Mouse (Mus musculus) right cerebral cortex, postnatal 14 days (tissue): Measurements from ENCODE around the gene Mdm2.

Experiments
- DNase-seq: peaks from one replicate; pipeline ENCODE4 v3.0.0; 2022

The Mdm2 gene

DNA sequence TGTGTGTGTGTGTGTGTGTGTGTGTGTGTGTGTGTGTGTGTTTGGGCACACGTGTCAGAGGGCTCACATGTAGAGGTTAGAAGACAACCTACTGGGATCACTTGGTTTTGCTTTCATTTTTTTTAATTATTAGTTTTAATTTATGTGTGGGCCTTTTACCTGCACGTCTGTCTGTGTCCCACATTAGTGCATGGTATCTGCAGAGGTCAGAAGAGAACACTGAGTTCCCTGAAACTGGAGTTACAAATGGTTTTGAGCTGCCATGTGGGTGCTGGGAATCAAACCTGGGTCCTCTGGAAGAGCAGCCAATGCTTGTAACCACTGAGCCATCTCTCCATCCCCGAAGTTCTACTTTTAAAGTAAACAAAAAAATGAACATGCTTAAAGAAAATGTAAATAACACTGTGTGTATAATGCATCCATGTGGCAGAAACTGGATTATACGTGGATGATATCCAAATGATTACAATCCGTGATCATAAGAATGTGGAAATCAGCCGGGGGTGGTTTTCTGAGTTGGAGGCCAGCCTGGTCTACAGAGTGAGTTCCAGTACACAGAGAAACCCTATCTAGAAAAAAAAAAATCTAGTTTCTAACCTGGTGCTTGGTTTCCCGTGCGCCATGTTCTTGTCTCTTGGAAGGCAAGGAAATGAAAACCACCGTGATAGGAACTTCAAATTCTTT lies 43.5 kb downstream of the Mdm2 start:
- no peak for DNase-seq

DNA sequence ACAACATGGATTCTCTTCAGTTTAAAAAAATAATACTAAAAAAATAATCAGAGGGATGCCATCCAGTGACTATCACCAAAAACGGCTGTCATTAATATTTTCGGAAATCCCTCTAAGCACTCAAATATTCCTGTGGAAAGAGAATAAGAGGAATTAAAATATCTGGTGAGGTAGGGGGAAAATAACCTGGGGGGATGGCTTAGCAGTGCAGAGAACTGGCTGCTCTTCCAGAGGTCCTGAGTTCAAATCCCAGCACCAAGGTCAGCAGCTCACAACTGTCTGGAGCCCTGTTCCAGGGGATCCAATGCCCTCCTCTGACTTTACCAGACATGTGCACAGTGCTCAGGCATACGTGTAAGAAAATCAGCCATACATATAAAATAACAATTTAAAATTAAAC lies 44.2 kb downstream of the Mdm2 start:
- DNase-seq: no peak

DNA sequence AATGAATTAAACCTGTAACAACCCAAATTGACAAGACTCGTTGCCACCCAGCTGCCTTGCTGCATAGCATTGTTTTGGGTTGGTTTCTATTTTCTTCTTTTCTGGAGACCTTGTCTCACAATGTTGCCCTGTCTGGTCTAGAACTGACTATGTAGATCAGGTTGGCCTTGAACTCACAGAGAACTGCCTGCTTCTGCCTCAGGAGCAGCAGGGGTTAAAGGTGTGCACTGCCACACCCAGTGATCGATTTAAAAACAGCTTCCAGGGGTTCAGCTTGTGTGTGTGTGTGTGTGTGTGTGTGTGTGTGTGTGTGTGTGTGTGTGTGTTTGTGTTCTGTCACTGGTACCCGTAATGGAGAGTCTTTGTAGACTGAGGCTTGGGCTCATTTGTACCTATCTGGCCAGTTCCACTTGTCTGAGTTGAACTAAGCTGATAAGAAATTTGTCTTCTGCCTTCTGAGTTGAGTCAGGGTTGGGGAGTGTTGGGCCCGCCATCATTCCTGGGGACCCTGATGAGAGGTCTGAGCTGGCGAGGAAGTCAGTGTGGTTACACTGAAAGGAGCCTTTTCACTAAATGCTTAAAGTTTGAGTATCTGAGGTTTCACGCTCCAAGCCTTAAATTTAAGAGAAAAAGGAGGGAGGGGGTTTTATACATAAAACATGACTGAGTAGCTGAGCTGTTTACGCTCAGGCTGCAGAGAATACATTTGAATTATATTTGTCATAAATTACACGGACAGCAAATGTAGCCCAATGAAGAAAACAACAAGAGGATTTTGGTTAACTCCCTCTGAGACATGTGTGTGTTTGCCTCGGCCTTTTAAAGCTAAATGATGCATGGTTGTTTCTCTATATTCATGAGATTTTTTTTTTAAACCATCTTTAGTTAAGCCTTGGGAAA lies 44.9 kb downstream of the Mdm2 start:
- no peak for DNase-seq

DNA sequence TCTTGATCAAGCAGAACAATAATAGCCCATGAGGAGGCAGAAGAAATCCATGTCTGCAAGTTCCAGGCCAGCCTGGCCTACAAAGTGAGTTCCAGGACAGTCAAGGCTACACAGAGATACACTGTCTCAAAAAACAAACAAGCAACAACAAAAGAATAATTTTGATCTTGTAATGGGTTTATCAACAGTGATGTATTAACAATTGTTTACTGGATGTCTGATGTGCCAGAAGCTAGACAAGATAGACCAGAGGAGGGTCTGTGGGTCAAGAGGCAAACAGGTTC lies 45.7 kb downstream of the Mdm2 start:
- DNase-seq: no peak

DNA sequence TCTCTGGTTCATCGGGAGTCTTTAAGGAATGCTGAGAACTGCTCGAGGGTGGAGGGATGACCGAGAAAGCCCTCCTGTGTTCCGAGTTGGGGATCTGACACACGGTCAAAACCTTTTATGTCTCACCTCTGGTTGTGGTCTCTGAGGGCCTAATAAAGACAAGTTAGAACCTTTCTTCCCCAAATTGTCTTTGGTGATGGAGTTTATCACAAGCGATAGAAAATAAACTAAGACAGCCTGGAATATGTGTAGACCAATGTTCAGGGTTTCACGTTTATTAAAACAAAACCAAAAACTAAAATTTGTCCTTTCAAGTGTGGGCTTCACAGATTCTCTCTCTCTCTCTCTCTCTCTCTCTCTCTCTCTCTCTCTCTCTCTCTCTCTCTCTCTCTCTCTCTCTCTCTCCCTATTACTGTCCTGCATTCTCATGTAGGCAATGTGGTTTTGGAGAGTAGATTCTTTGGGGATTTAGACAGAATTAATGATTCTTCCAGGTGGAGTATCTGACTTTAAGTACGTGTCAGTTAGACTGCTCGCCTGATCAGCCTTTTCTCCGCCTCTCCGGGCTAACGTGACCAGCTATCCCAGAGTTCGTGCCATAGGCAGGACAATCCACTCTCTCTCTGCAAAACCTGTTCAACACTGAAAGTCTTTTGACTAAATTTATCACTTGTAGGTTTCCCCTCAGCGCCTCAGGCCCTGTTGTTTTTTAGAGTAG lies 46.2 kb downstream of the Mdm2 start:
- DNase-seq: no peak

DNA sequence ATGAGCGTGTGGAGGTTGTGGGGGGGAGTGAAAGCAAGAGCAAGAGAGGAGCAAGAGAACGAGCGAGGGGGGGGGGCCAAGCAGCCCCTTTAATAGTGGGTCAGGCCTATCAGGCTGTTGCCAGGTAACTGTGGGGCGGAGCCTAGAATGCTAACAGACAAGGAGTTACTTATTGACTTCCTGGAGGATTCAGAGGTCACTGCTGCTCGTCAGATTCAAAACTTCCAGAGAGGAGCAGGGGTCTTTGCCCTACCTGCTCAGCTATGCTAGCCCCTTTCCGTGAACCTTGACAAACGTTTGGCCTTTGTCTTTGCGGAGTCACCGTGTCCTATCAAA lies 46.7 kb downstream of the Mdm2 start:
- no peak for DNase-seq

DNA sequence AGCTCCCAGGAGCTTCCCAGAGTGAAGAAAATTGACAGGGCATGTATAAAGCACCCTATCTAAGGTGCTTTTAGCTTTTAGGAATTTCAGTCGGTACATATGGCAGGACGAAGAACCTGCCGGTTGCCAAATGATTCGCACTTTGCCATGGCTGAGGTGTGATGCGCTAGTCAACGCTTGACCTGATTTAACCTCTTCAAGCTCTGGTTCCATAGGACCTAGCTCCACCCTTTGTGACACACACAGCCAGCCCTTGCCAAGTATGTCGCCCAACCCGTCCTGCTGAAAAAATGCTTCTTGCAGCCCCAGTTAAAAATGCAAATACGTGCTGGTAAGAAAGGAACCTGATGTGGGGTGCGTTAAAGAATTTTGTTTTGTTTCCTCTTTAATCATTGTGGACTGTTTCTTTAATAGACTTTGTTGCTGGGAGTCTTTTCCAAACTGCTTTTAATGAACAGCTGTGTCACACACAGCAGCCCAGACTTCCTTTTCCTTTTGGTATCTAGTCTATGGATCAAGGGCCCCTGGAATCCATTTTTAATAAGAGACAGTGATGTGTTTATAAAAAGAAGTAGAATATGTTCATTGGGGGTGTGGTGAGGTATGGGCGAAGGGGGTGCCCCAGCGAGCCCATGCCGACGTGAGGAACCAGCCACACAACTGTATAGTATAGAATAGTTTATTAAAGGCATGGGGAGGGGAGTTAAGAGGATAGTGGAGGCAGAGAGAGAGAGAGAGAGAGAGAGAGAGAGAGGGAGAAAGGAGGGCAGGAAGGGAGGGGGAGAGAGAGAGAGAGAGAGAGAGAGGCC lies 47.3 kb downstream of the Mdm2 start:
- no peak for DNase-seq

DNA sequence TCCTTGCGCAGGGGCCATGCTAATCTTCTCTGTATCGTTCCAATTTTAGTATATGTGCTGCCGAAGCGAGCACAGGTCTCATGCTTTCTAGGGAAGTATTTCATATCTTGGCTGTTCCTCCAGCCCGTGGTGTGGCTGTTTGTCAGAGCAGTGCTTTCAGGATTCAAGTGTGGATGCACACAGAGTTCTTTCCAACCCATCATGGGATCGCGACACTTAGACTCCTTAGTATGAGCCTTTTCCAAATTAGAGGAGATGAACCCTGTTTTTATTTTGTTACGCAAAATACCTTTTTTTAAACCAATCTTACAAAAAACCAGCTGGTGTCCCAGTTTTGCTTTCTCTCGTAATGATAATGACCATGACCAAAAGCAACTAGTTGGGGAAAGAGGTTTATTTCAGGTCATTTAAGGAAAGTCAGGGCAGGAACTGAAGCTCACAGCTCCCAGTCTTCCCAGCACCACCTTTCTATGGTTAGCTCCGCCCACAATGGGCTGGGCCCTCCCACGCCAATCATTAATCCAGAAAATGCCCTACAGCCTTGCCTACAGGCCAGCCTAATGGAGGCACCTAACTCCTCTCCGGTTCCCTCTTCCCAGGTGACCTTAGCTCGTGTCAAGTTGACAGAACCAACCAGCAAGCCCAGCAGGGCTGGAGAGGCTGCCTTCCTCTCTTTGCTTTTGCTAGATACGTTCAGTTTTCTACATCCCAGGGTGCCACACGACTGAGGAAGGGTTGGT lies 48.1 kb downstream of the Mdm2 start:
- DNase-seq: no peak

DNA sequence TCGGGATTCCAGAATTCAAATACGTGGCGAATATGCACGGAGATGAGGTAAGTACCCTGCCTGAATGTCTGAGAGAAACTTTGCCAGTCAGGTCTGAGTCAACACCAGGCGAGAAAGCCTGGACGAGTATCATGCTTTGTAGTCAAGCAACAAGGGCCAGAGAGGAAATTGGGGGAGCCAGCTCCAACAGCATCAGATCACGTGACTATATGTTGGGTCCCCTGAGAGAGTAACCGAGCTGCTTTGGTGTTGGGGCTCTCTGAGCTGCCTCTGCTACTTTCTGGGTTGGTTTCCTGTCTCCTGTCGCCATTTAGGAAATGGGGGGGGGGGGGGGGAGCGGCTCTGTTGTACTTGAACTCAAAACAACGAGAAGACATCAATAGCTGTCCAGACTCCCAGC lies 50.7 kb downstream of the Mdm2 start:
- DNase-seq: no peak

DNA sequence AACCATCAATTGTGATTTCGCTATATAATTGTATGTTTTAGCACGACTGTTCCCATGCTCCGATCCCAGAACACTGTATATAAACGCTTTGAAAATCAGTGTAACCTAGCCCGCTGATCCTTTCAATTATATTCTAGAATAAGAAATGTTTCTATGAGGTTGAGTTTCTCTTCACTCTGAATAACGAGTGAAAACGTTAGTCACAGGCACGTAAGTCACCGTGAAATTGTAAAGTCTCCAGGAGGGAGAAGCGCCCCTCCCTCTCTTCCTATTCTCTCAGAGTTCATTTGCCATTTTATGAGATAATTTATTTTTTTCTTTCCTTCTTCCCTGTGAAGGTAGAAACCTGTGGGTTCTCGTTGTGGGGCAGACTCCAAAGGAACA lies 51.1 kb downstream of the Mdm2 start:
- no peak for DNase-seq

DNA sequence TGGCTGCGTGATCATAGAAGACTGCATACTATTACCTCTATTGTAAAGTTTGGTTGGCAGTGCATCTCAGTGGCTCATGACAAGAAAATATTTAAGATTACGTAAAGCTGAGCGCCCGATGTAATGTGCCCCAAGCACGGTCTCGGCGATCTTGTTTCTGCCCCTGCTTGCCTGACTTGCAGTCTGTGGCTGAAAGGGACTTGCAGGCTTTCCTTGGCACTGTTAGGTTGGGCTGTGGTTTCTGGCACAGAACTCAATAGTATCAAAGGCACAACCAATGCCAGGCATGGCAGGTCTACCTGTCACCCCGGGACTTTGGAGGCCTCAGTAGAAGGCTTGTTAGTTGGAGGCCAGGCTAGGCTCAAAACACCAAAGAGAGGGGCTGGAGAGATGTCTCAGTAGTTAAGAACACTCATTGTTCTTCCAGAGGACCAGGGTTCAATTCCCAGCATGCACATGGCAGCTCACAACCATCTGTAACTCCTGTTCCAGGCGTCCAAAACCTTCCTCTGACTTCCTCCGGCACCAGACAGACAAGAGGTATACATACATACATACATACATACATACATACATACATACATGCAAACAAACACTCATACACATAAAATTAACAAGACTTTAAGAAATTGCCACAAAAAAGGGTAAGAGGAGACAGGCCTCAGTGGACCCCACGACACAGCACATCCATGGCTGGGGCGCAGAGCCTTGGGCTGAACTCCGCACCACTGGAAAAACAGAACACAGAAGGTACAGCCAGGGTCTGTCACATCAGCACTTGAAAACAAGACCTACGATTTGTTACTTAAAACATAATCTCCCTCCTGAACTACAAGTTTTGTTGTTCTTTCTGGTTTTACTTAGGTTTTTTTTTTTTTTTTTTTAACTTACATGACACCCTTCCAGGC lies 51.8 kb downstream of the Mdm2 start:
- DNase-seq: no peak

DNA sequence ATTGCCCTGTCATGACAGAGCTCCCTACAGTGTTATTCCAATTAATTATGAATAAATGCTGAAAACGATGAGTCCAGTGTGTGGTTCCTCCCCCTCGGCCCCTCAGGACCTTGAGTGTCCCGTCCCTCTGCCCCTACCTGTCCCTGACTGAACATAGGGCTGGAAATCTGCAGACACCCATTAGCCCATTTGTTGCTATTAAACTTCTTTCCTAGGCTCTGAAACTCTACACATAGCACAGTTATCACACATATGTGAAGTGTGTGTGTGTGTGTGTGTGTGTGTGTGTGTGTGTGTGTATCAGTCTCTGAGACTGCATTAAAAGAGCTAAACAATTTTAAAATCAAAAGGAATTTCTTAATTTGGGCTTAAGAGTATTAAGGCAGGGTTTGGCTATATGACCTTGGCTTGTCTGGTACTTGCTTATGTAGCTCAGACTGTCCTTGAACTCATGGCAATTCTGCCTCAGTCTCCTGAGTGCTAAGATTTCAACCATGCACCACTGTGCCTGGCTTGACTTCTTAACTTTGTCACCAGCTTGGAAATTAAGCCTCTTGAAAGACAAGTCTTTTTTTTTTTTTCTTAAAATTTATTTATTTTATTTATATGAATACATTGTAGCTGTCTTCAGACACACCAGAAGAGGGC lies 52.8 kb downstream of the Mdm2 start:
- DNase-seq: no peak

DNA sequence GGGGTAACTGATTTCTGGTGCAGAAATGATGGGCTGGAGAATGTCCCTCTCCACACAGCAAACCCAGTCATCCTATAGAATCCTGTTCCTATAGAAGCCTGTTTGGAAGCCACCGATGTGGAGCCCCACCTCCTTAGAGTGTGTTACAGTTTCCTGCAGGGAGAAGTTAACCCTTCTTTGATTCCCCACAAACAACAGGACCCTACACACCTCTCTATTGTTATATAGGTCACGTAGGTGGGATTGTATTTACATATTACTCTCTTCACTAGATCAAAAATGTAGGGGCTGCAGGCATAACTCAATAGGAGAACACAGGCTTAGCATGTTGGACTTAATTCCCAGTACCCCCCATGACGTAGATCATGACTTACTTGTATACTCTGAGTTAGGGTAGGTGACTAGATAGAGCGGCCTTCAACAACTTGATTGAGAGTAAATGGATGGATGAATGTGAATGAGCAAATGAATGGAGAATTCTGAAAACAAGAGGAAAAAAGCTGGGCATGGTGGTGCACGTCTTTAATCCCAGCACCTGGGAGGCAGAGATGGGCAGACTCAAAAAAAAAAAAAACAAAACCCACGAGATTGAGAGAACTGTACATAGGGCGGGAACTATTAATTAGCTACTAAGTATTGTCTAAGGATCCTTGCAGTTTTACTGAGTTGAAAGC lies 53.4 kb downstream of the Mdm2 start:
- no peak for DNase-seq

DNA sequence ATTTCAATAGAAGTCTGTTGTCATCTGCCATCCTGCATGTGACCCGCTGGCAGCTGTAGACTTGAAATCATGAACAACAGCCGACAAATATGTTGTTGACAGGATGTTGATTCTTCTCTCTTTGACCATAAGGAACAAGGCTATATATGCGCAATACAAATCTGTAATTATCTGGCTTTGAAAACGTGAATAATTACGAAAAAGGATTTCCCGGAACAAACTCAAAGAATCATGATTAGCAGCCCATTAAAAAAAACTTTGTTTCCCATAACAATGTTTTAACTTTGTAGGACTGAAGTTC lies 53.9 kb downstream of the Mdm2 start:
- DNase-seq: no peak

DNA sequence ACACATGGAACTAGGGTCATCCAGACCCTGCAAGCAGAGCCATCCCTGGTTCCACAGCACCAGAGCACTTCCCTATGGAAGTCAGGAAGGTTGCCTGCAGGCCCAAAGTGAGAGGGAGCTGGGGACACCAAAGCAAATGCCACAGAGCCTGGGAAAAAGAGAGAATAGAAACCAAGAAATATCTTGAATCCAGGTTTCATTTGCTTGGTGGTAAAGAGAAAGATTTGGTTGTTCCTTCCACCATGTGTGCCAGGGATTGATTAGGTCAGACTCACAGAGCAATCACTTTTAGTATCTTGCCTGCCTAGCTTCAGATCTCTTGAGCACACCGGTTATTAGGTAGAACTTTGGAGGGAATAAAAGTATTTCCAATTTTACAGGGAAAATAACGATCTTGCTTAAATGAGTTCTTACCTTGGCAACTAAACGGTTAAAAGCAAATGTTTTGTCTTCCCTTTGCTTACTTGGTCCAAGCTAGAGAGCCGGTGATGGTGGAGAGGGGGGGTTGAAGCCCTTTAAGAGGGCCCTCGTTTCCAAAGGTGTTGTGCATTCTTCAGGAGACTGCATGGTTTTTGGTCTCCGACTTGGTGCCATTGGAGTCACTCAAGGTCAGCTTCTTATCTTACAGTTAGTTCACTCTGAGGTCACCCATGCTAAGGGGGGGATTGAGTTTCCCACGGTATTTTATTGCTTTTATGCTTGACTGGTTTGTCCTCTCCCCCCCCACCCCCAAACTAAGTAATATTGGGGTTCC lies 54.5 kb downstream of the Mdm2 start:
- no peak for DNase-seq

DNA sequence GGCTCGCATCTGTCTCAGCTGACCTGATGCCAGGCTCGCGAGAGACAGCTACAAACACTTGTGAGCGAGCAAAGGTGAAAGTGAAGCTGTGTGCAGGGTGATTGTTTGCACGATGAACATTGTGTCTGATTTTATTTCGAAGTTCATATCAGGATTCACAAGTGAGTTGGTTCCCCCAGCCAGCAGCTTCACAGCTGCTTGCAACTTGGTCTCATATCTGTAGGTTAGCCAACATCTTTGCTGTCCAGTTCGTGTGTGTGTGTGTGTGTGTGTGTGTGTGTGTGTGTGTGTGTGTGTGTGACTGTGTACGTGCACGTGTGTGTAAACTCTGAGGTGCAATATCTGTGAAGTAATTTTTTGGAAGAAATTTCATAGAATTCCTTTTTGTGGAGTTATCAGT lies 55.1 kb downstream of the Mdm2 start:
- no peak for DNase-seq

DNA sequence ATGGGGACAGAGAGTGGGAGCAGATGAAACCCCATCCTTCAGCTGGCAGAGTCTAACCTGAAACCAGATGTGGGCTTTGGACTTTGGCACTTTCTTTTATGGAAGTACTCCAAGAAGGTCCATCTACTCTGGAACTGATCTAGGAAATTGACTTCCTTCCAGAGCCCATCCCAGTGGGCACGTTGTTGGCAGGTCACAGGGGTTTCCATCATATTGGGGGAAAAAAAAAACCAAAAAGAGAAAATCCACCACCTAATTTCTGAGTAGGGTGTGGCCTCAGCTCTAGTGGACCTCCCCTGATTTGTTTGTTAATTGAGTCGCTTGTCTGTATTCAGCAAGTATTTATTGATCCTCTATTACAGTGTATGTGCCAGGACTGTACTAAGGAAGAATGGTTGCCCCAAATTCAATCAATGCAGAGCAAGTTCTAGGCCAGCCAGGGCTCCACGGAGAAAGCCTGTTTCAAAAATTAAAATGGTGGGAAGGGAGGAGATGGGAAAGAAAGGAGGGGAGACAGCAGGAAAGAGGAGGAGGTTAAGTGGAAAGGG lies 55.9 kb downstream of the Mdm2 start:
- no peak for DNase-seq

DNA sequence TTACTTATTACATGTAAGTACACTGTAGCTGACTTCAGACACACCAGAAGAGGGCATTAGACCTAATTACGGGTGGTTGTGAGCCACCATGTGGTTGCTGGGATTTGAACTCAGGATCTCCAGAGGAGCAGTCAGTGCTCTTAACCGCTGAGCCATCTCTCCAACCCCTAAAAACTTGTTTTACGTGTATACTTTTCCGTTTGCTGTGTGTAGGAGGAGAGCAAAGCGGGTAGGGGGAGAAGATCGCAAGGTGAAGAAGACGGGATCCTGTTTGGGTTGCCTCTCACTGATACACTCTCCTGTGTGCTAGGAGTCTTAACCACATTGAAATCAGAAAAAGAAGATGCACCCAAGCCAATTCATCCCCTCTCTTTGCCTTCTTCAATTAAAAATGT lies 56.8 kb downstream of the Mdm2 start:
- DNase-seq: no peak

DNA sequence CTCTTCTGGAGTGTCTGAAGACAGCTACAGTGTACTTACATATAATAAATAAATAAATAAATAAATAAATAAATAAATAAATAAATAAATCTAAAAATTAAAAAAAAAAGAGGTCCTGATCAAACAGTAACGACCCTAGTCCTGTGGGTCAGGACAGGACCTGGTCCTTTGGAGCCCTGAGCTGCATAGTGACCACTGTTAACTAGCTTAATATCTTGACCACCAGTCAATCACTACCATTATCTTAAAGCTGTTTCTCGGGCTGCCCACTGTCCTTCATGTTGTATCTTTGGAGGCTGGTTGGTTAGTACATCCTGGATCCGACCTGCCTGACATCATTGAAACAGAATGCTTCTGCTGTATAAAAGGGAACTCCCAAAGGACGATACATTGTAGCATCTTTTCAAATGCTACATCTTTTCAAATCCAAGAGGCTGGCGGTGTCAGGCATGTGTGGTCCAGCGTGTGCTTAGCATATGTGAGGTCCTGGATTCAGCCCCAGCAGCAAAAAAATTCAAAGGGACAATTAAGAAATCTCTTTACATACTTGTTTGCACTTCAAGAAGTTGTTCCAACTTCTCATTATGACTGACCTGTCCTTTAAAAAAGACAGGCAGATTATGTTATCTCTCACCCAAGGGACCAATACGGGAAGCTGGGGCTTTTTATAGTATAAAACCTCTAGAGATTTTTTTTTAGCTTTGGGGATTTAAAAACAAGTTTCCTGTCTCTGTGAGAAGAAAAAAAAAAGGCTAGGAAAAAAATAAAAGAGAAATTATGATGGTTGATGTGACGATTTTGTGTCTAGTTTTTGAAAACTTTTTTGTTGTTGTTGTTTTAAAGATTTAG lies 57.4 kb downstream of the Mdm2 start:
- no peak for DNase-seq
